Mouse (Mus musculus) kidney, postnatal 4 days (tissue): ENCODE measurements around the gene Tmem106c.

Experiments
- DNase-seq, 2 experiments: peaks; one replicate each; pipeline ENCODE4 v3.0.0; 2021; ENCODE audit warnings: mixed read lengths in 2 of 2

Gene Tmem106c

GRCm38 (mm10) chr15:97963989-97964835 is at the start of gene Tmem106c:
Gene Tmem106c (plus strand): TSS chr15:97964200.
- DNase-seq = peak; percentile 92 to 95

- peak; percentile 55 to 71 for DNase-seq
These were observed 49.7 kb upstream of the Tmem106c start for GRCm38 (mm10) chr15:97914331-97914747.

DNA sequence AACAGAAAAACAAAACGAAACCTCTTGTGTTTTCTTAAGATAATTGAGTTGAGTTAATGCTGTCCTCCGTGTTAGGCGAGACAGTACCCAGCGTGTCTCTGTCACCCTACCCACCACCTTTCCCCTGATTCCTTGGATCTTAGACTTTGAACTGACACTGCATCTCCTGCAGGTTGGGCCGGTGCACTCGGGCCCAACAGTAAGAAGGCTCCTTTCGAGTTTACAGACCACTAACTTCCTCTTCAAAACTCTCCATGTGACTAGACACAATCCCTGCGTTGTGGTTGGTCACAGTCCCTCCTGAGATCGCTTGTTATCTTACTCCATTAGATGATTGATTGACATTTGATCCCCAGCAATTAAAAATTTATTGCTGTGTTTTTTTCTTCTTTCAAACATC is 46.0 kb upstream of the Tmem106c start:
- DNase-seq = no peak

- no peak for DNase-seq
These were observed 44.8 kb upstream of the Tmem106c start for GRCm38 (mm10) chr15:97919217-97919616.

DNA sequence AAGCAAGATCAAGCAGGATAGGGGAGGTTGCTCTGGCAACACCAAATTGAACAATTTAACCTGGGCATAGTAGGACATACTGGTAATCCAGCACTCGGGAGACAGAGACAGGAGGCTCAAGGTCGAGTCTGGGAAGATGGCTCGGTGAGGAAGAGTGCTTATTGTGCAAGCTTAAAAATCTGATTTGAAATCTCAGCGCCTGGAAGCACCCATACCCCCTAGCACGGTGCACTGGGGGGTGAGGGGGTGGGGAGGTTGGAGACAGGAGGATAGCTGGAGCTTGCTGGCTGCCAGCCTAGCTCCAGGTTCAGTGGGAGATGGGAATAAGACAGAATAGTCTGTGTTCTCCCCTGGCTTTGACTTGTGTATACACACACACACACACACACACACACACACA is 43.7 kb upstream of the Tmem106c start:
- no peak for DNase-seq

DNA sequence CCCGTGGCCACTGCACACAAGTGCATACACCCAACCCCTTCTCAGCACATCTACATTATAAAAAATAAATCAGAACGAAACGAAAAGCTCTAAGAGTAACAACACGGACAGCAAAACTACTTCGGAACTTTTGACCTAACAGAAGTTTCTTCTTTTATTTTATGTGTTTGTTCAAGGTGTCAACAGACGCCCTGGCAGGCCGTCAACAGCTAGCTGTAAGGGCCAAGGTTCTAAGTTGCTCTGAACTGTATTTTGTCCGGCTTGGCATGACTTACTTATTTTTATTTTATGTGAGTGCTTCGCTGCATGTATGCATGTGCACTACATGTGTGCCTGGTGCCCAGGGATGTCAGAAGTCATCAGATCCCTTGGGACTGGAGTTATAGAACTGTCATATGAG is 42.2 kb upstream of the Tmem106c start:
- DNase-seq = no peak

GRCm38 (mm10) chr15:97922421-97922820 is 41.6 kb upstream of the Tmem106c start:
- DNase-seq = no peak

- peak; percentile 59 to 77 for DNase-seq
These were observed 37.0 kb upstream of the Tmem106c start for GRCm38 (mm10) chr15:97927018-97927417.

- peak in 1 of 2 experiments; percentile 13 for DNase-seq
These were observed 36.2 kb upstream of the Tmem106c start for GRCm38 (mm10) chr15:97927821-97928220.

DNA sequence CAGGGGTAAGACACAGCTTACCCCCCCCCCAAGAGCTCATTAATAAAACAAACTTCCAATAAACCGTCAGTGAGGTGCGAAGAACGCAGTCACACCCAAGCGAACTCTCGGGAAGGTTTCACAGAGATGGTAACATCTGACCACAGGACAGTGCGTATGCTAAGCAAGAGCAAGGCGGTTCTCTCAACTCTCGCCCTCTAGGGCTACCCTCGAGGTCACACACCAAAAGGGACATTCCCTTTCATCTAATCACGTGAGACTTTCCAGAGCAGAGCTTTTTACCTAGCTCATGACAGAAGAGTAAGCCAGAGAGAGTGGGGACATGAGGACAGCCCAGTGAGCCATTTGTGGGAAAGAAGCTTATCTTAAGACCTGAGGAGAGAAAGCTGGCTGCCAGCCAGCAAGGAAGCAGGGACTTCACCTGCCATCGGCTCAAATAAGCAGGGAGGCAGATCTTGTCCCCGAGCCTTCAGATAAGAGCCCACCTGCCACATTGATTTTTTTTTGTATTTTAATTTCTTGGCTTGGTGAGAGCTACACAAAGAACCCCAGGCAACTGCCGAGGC is 34.7 kb upstream of the Tmem106c start:
- DNase-seq = no peak

DNA sequence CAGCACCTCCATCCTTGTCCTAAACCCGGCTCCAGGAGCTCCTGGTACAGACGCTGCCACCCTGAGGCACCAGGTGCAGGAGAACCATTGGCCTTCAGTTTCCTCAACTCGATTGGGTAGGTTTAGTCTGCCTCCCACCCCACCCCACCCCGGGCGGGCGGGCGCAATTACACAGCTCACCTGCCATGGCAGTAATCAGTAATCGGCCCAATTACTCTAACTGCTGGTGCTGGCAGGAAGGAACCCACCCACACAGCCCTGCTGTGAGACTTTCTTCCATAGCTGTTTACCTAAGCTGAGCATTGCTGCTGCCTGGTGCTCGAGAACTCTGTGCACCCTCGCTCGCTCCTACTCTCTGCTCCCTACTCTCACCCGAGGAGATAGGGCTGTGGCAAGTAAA is 31.6 kb upstream of the Tmem106c start:
- peak; percentile 66 to 82 for DNase-seq

GRCm38 (mm10) chr15:97938580-97938979 is 25.4 kb upstream of the Tmem106c start:
- no peak for DNase-seq

GRCm38 (mm10) chr15:97940088-97940487 is 23.9 kb upstream of the Tmem106c start:
- no peak for DNase-seq

- no peak for DNase-seq
These were observed 22.7 kb upstream of the Tmem106c start for GRCm38 (mm10) chr15:97941306-97941705.

GRCm38 (mm10) chr15:97942538-97942937 is 21.5 kb upstream of the Tmem106c start:
- DNase-seq = no peak

DNA sequence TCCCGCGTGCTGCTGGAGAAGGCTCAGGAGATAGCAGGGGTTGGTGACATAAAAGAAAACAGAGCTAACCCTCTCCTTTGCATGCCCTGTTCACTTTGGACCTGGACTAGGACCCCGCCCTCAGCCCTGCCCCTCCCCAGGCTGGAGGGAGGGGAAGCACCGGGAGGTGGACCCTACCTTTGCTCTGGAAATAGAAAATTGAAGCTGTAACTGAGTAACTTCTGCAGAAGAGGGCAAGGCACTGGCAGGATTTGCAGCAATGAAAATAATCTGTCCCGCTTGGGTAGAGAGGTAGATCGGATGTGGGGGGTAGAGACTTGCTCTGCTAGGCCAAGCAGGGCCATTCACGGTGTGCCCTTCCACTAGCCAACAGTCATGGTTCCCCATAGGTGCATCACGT is 20.6 kb upstream of the Tmem106c start:
- DNase-seq = peak; percentile 75 to 86

DNA sequence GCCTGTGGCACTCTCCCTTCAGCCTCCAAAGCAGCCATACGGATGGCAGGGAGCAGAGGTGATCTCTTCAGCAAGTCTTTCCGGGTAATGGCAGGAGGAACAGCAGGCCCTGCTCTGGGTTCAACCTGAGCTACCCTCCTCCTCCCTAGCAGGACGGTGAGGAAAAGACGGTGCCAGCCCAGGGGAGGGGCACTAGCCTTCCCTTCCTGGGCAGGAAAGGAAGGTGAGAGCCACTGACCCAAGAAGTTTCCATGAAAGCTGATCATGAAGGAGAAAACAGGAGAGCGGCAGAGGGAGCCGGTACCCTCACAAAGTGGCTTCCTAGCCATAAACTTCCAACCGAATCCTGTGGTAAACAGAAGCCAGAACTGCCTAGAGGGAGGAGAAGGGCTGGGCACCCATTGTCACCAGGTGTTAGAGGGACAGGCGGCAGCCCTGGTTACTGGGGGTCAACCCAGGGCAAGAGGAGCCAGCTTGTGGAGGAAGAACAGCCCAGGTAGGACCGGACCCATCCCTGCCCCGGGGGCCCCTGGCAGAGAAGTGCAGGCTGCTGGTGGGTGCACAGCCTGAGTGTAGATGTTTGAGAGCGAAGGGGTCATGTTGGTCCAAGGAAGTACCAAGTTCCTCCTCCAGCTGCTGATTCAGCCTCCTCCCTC is 19.0 kb upstream of the Tmem106c start:
- DNase-seq = peak; percentile 38 to 55

- DNase-seq = no peak
These were observed 18.2 kb upstream of the Tmem106c start for GRCm38 (mm10) chr15:97945656-97946315.

- DNase-seq = no peak
These were observed 15.3 kb upstream of the Tmem106c start for GRCm38 (mm10) chr15:97948720-97949119.

DNA sequence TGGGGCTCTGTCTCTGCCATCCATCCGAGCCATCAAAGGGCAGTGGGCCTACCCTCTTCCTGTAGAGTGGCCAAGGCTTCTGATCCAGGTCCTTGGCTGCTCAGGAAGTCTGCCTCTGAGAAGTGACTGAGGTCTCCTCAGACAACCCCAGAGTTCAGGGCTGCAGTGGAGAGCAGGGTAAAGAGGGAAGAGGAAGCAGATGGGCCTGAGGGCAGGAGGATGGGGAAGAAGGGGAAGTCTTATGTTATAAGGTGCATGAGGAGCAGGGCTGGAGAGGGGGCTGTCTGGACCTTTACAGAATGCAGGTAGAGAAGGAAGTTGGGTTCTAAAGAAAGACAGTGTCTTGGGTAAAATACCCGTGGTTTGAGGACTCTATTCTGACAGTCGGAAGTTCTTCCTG is 14.3 kb upstream of the Tmem106c start:
- DNase-seq = no peak

DNA sequence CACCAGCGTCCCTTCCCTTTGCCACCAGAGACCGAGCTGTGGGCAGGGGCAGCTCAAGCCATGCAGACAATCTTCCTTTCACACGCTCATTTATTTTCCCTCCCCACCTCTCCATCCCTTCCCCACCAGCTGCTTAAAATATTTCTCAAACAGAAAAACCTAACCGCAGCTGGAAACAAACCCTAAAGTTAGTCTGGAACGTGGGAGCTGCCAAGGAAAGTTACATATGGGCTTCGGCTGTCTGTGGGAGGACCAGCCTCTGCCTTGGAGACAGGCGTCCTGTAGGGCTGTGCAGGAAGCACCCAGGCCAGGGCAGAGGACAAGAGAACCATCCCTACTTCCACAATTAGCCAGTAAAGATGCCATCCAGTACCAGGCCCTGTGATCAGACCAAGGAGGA is 13.8 kb upstream of the Tmem106c start:
- DNase-seq = no peak

- peak; percentile 78 to 83 for DNase-seq
These were observed 11.7 kb upstream of the Tmem106c start for GRCm38 (mm10) chr15:97952137-97952888.

- peak in 1 of 2 experiments; percentile 25 for DNase-seq
These were observed 11.2 kb upstream of the Tmem106c start for GRCm38 (mm10) chr15:97952889-97953189.
